Mouse (Mus musculus) midbrain, embryonic 15.5 days (tissue): Measurements from ENCODE around the gene Eya2. TPM values are rescaled to one million over a fixed set of nuclear protein-coding genes. Genes with fewer than 3 reads are reported as not detected.

Experiments used
- ATAC-seq: fragments of 200-750 bp; cut with Nextera tagmentation; replicated peaks from 2 replicates; pipeline ENCODE4 v1.8.0; 2017; ENCODE audit warnings: moderate TSS enrichment
- H3K27ac ChIP-seq: fragments of 300-500 bp; sonication (generic); 2 replicates; pipeline ENCODE4 v1.5.1; 2015; ENCODE audit warnings: mild to moderate bottlenecking, inconsistent platforms
- H3K27me3 ChIP-seq: fragments of 300-500 bp; sonication (generic); replicated peaks from 2 replicates; pipeline ENCODE4 v1.6.1; 2015; ENCODE audit warnings: inconsistent platforms
- H3K36me3 ChIP-seq: fragments of 300-500 bp; sonication (generic); replicated peaks from 2 replicates; pipeline ENCODE4 v1.6.1; 2015; ENCODE audit warnings: inconsistent platforms
- H3K4me1 ChIP-seq: fragments of 300-500 bp; sonication (generic); 2 replicates; pipeline ENCODE4 v1.6.1; 2015; ENCODE audit warnings: inconsistent platforms
- H3K4me2 ChIP-seq: fragments of 300-500 bp; sonication (generic); 2 replicates; pipeline ENCODE4 v1.6.1; 2015; ENCODE audit warnings: inconsistent platforms, mild to moderate bottlenecking, moderate library complexity
- H3K4me3 ChIP-seq: fragments of 300-500 bp; sonication (generic); 2 replicates; pipeline ENCODE4 v1.5.1; 2015; ENCODE audit warnings: mild to moderate bottlenecking, inconsistent platforms
- H3K9ac ChIP-seq: fragments of 300-500 bp; sonication (generic); 2 replicates; pipeline ENCODE4 v1.6.1; 2015; ENCODE audit warnings: mild to moderate bottlenecking, inconsistent platforms
- H3K9me3 ChIP-seq: fragments of 300-500 bp; sonication (generic); 2 replicates; pipeline ENCODE4 v1.6.1; 2016; ENCODE audit warnings: inconsistent platforms
- WGBS: fragments of 180-500 bp; shearing (Covaris S2); methylation state at CpG from one replicate; pipeline ENCODE4 v1.1.7; 2015; ENCODE audit warnings: mixed read lengths; 5-methylcytosine and 5-hydroxymethylcytosine counted together
- polyA plus RNA-seq: library from polyadenylated mRNA; unstranded; fragments of >200 nt; fragmentation: Nextera tagmentation; extraction: Ambion mirVana; gene quantifications from 2 replicates; pipeline ENCODE4 v1.2.1, GENCODE M21; 2015

Eya2 gene
- polyA plus RNA-seq, 1 experiment from 2014 or later = 4.6 TPM

GRCm38 (mm10) chr2:165740982-165741381 lies 146.2 kb downstream of the Eya2 start:
- H3K4me2 ChIP-seq = no peak overlapping the region
- H3K9me3 ChIP-seq = no peaks in the 10 kb centered on the region
- peaks cover 18% of the 10 kb centered on the region for H3K4me1 ChIP-seq
- no peak for ATAC-seq
- WGBS = 9% methylated on average over 9 of the region's 9 CpGs
- H3K4me3 ChIP-seq = no peak overlapping the region
- H3K9ac ChIP-seq = no peak overlapping the region
- no peaks in the 10 kb centered on the region for H3K27me3 ChIP-seq
- peak overlapping the region; percentile 8; the same call in 1 of the 2 replicates for H3K27ac ChIP-seq
- H3K36me3 ChIP-seq = no peaks in the 10 kb centered on the region

GRCm38 (mm10) chr2:165741526-165742050 lies 146.8 kb downstream of the Eya2 start:
- Histone ChIP-seq H3K27me3 (no peaks in the 10 kb centered on the region), H3K9ac (no peak overlapping the region), H3K4me3 (no peak overlapping the region), H3K36me3 (no peaks in the 10 kb centered on the region), H3K4me1 (peaks cover 18% of the 10 kb centered on the region), H3K9me3 (no peaks in the 10 kb centered on the region), H3K4me2 (no peak overlapping the region), H3K27ac (no peak overlapping the region)
- WGBS = 9% methylated on average over 11 of the region's 11 CpGs
- no peak for ATAC-seq

GRCm38 (mm10) chr2:165742210-165742786 lies 147.5 kb downstream of the Eya2 start:
- Histone ChIP-seq H3K36me3 (no peaks in the 10 kb centered on the region), H3K27me3 (no peaks in the 10 kb centered on the region), H3K4me2 (no peak overlapping the region), H3K9me3 (no peaks in the 10 kb centered on the region), H3K4me3 (no peak overlapping the region), H3K9ac (no peak overlapping the region), H3K27ac (no peak overlapping the region), H3K4me1 (peaks cover 18% of the 10 kb centered on the region)
- WGBS = 16% methylated on average over 21 of the region's 21 CpGs
- ATAC-seq = no peak

GRCm38 (mm10) chr2:165745306-165746098 lies 150.7 kb downstream of the Eya2 start:
- Histone ChIP-seq H3K9ac (no peak overlapping the region), H3K4me3 (no peak overlapping the region)
- ATAC-seq = no peak

GRCm38 (mm10) chr2:165747975-165748374 lies 153.1 kb downstream of the Eya2 start:
- 49% methylated on average over 7 of the region's 7 CpGs for WGBS
- H3K9ac ChIP-seq = no peak overlapping the region
- H3K27ac ChIP-seq = no peak overlapping the region

More at GRCm38 (mm10) chr2:165745306-165746098, 150.7 kb downstream of the Eya2 start:
- H3K36me3 ChIP-seq = no peaks in the 10 kb centered on the region
- H3K27ac ChIP-seq = no peak overlapping the region; the same call in 1 of the 2 replicates
- H3K4me1 ChIP-seq = peaks cover 22% of the 10 kb centered on the region
- H3K27me3 ChIP-seq = no peaks in the 10 kb centered on the region
- no peak overlapping the region for H3K4me2 ChIP-seq
- no peaks in the 10 kb centered on the region for H3K9me3 ChIP-seq
- 30% methylated on average over 18 of the region's 18 CpGs for WGBS

GRCm38 (mm10) chr2:165748426-165748825 lies 153.6 kb downstream of the Eya2 start:
- 11% methylated on average over 11 of the region's 11 CpGs for WGBS
- H3K4me2 ChIP-seq = no peak overlapping the region
- no peak overlapping the region for H3K27ac ChIP-seq
- H3K9me3 ChIP-seq = no peaks in the 10 kb centered on the region
- H3K4me3 ChIP-seq = no peak overlapping the region
- H3K27me3 ChIP-seq = no peaks in the 10 kb centered on the region
- H3K36me3 ChIP-seq = no peaks in the 10 kb centered on the region
- H3K4me1 ChIP-seq = peaks cover 13% of the 10 kb centered on the region; the same call in 1 of the 2 replicates
- ATAC-seq = no peak
- no peak overlapping the region for H3K9ac ChIP-seq

More at GRCm38 (mm10) chr2:165747975-165748374, 153.1 kb downstream of the Eya2 start:
- H3K4me1 ChIP-seq = peaks cover 13% of the 10 kb centered on the region; the same call in 1 of the 2 replicates
- H3K4me3 ChIP-seq = no peak overlapping the region
- no peak overlapping the region for H3K4me2 ChIP-seq
- no peaks in the 10 kb centered on the region for H3K27me3 ChIP-seq
- H3K9me3 ChIP-seq = no peaks in the 10 kb centered on the region
- no peak for ATAC-seq
- H3K36me3 ChIP-seq = no peaks in the 10 kb centered on the region

- no peaks in the 10 kb centered on the region for H3K27me3 ChIP-seq
- 25% methylated on average over 7 of the region's 7 CpGs for WGBS
- 0 out of 2 replicates have a peak, but pooled peaks cover 7% of the 10 kb centered on the region for H3K4me1 ChIP-seq
- H3K9me3 ChIP-seq = no peaks in the 10 kb centered on the region
- no peaks in the 10 kb centered on the region for H3K36me3 ChIP-seq
- no peak overlapping the region for H3K9ac ChIP-seq
- no peak overlapping the region for H3K4me2 ChIP-seq
- H3K4me3 ChIP-seq = no peak overlapping the region
- no peak; the same call in 1 of the 2 replicates for ATAC-seq
- H3K27ac ChIP-seq = no peak overlapping the region
These were observed 156.2 kb downstream of the Eya2 start for GRCm38 (mm10) chr2:165751068-165751467.

- peaks cover 8% of the 10 kb centered on the region; the same call in 1 of the 2 replicates for H3K4me1 ChIP-seq
- ATAC-seq = no peak
- H3K4me3 ChIP-seq = no peak overlapping the region
- no peaks in the 10 kb centered on the region for H3K27me3 ChIP-seq
- 94% methylated on average over 4 of the region's 4 CpGs for WGBS
- H3K9me3 ChIP-seq = no peaks in the 10 kb centered on the region
- H3K36me3 ChIP-seq = no peaks in the 10 kb centered on the region
- no peak overlapping the region for H3K4me2 ChIP-seq
- H3K9ac ChIP-seq = no peak overlapping the region
- H3K27ac ChIP-seq = no peak overlapping the region
These were observed 157.9 kb downstream of the Eya2 start for GRCm38 (mm10) chr2:165752704-165753103.

- H3K4me1 ChIP-seq = peaks cover 12% of the 10 kb centered on the region; the same call in 1 of the 2 replicates
- ATAC-seq = no peak
- no peak overlapping the region for H3K4me2 ChIP-seq
- no peaks in the 10 kb centered on the region for H3K36me3 ChIP-seq
- H3K27ac ChIP-seq = peak overlapping the region; percentile 38; the same call in 1 of the 2 replicates
- H3K9me3 ChIP-seq = no peaks in the 10 kb centered on the region
- 62% methylated on average over 15 of the region's 15 CpGs for WGBS
- no peak overlapping the region for H3K4me3 ChIP-seq
- H3K27me3 ChIP-seq = no peaks in the 10 kb centered on the region
- no peak overlapping the region; the same call in 1 of the 2 replicates for H3K9ac ChIP-seq
These were observed 163.0 kb downstream of the Eya2 start for GRCm38 (mm10) chr2:165757799-165758198.

GRCm38 (mm10) chr2:165758534-165758933 lies 163.7 kb downstream of the Eya2 start:
- 13% methylated on average over 5 of the region's 5 CpGs for WGBS
- no peaks in the 10 kb centered on the region for H3K36me3 ChIP-seq
- no peaks in the 10 kb centered on the region for H3K9me3 ChIP-seq
- no peaks in the 10 kb centered on the region for H3K27me3 ChIP-seq
- no peak overlapping the region for H3K9ac ChIP-seq
- H3K4me2 ChIP-seq = no peak overlapping the region
- peak; percentile 79 for ATAC-seq
- no peak overlapping the region for H3K4me3 ChIP-seq
- H3K4me1 ChIP-seq = peaks cover 12% of the 10 kb centered on the region; the same call in 1 of the 2 replicates
- no peak overlapping the region for H3K27ac ChIP-seq

- no peaks in the 10 kb centered on the region for H3K27me3 ChIP-seq
- no peaks in the 10 kb centered on the region for H3K9me3 ChIP-seq
- H3K9ac ChIP-seq = no peak overlapping the region
- no peak overlapping the region for H3K4me2 ChIP-seq
- H3K4me1 ChIP-seq = peaks cover 12% of the 10 kb centered on the region; the same call in 1 of the 2 replicates
- H3K27ac ChIP-seq = no peak overlapping the region
- H3K36me3 ChIP-seq = no peaks in the 10 kb centered on the region
- WGBS = 82% methylated on average over 13 of the region's 13 CpGs
- no peak for ATAC-seq
- no peak overlapping the region for H3K4me3 ChIP-seq
These were observed 164.7 kb downstream of the Eya2 start for GRCm38 (mm10) chr2:165759421-165759985.

- H3K27me3 ChIP-seq = no peaks in the 10 kb centered on the region
- H3K4me2 ChIP-seq = no peak overlapping the region
- no peaks in the 10 kb centered on the region for H3K9me3 ChIP-seq
- no peak for ATAC-seq
- 0 out of 2 replicates have a peak overlapping the region, but pooled peaks have one; percentile 42 for H3K27ac ChIP-seq
- no peaks in the 10 kb centered on the region for H3K36me3 ChIP-seq
- peaks cover 10% of the 10 kb centered on the region for H3K4me1 ChIP-seq
- H3K4me3 ChIP-seq = no peak overlapping the region
- H3K9ac ChIP-seq = no peak overlapping the region
- 38% methylated on average over 11 of the region's 11 CpGs for WGBS
These were observed 174.1 kb downstream of the Eya2 start for GRCm38 (mm10) chr2:165768805-165769358.
